Mouse (Mus musculus) bone marrow macrophage, adult 2 months (primary cell): Measurements from ENCODE around the gene Il2rb.

Experiments
- CTCF ChIP-seq: IDR thresholded peaks from 2 replicates; pipeline ENCODE4 v1.5.1; 2012; ENCODE audit warnings: low read depth, mild to moderate bottlenecking, low read length, moderate library complexity
- POLR2A ChIP-seq: IDR thresholded peaks from 2 replicates; pipeline ENCODE4 v1.6.1; 2012; ENCODE audit warnings: mild to moderate bottlenecking, low read depth, low read length, borderline replicate concordance

DNA sequence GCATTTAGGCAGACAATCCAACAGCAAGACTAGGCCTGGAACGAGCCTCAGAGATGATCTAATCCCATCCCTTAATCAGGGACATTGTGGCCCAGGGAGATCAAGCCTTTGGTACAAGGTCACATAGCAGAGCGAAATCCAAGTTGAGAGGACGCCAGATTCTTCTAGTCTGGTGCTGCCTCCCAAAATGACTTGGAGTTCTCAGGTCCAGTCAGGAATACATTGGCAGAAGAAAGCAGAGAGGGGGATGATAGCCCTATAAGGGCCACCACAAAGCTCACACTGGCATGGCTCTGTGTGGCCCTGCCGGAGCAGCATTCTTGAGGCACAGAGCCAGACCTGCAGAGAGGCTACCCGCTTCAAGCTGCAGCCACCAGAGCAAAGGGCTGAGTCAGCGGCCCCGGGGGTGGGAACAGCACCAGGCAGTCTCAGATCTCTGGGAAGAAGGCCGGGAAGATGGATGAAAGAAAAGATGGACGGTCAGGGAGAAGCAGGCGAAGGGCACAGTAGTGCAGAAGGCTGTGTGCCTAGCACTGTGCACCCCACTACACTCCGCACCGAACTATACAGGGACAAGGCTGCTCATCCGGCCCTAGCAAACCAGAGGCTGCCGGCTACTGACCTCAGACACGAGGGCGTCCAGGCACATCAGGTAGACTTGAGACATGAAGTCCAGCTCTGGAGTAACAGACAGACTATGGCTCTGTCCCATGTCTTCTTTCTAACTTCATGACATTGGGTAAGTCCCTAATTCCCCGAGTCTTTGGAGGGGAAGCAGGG, 35.8 kb upstream of the Il2rb start, which contains the start of gene C1qtnf6:
- TF ChIP-seq CTCF = no peak
- no peak for TF ChIP-seq POLR2A
